Mouse (Mus musculus) olfactory bulb, adult 2 months (tissue): Measurements from ENCODE around the gene Cdip1.

ENCODE experiments used
- CTCF ChIP-seq: fragments of 200-500 bp; IDR thresholded peaks from 2 replicates; pipeline ENCODE4 v1.5.1; 2012; ENCODE audit warnings: low read depth, mild to moderate bottlenecking, low read length, moderate library complexity; ENCODE audit not compliant: insufficient read depth
- POLR2A ChIP-seq: fragments of 200-500 bp; IDR thresholded peaks from 2 replicates; pipeline ENCODE4 v1.6.1; 2012; ENCODE audit warnings: mild to moderate bottlenecking, low read depth, low read length, moderate library complexity; ENCODE audit not compliant: insufficient read depth

DNA sequence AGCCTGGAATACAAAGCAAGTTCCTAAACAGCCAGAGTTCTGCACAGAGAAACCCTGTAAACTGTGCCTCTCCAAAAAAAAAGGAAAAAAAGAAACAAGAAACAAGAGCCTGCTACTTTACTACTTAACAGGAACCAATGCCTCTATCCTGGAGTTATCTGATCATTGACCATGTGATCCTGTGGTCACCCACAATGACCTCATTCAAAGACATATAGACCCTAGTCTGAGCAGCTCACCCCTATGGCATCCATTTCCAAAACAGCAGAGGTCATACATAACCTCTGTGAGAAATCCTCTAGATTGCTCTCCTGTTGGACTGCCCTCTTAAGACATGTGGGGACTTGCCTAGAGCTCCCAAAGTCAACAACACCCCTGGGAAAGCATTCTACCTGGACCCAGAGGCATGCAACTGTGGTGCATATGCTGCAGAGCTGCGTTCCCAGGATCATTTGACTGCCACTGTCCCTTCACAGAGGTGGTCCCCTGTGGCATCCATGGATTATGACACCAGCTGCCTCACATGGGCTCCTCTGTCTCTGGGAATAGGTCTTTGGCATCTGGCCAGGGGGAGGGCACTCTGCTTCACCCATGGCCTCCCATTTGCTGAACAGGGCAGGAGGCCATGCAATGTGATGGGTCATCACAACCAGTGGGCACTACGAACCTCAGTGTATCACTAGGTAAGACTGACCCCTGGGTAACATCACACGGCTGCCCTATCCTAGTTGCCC, 12.8 kb downstream of the Cdip1 start:
- TF ChIP-seq POLR2A (no peak), CTCF (no peak)
